Mouse (Mus musculus) stomach, embryonic 16.5 days (tissue): ENCODE results near the gene Rusc1. TPM values are rescaled to one million over a fixed set of nuclear protein-coding genes. Genes with fewer than 3 reads are reported as not detected.

Experiments used
- ATAC-seq: fragments of 200-750 bp; cut with Nextera tagmentation; 2 replicates; pipeline ENCODE4 v1.8.0; 2017; ENCODE audit warnings: moderate number of reproducible peaks, moderate TSS enrichment; ENCODE audit not compliant: insufficient read depth, low FRiP score
- H3K27ac ChIP-seq: fragments of 300-500 bp; sonication (generic); 2 replicates; pipeline ENCODE4 v1.5.1; 2014; ENCODE audit warnings: low read length
- H3K27me3 ChIP-seq: fragments of 300-500 bp; sonication (generic); 2 replicates; pipeline ENCODE4 v1.6.1; 2014; ENCODE audit warnings: low read length, control low read depth, mixed read lengths; ENCODE audit not compliant: control insufficient read depth, insufficient read depth
- H3K36me3 ChIP-seq: fragments of 300-500 bp; sonication (generic); 2 replicates; pipeline ENCODE4 v1.6.1; 2014; ENCODE audit warnings: low read length; ENCODE audit not compliant: control insufficient read depth, insufficient read depth
- H3K4me1 ChIP-seq: fragments of 300-500 bp; sonication (generic); 2 replicates; pipeline ENCODE4 v1.6.1; 2014; ENCODE audit warnings: low read length, control low read depth, mixed read lengths; ENCODE audit not compliant: control insufficient read depth, insufficient read depth
- H3K4me2 ChIP-seq: fragments of 300-500 bp; sonication (generic); 2 replicates; pipeline ENCODE4 v1.6.1; 2014; ENCODE audit warnings: low read depth, low read length, mixed read lengths
- H3K4me3 ChIP-seq: fragments of 300-500 bp; sonication (generic); replicated peaks from 2 replicates; pipeline ENCODE4 v1.5.1; 2014; ENCODE audit warnings: mild to moderate bottlenecking, low read length
- H3K9ac ChIP-seq: fragments of 300-500 bp; sonication (generic); 2 replicates; pipeline ENCODE4 v1.6.1; 2014; ENCODE audit warnings: low read length
- H3K9me3 ChIP-seq: fragments of 300-500 bp; sonication (generic); replicated peaks from 2 replicates; pipeline ENCODE4 v1.6.1; 2016; ENCODE audit warnings: low read length, control low read depth; ENCODE audit not compliant: control insufficient read depth
- WGBS: fragments of 180-500 bp; shearing (Covaris S2); extraction: QIAGEN DNeasy Blood & Tissue Kit; methylation state at CpG from one replicate; pipeline ENCODE4 v1.1.7; 2014; 5-methylcytosine and 5-hydroxymethylcytosine counted together
- polyA plus RNA-seq: library from polyadenylated mRNA; unstranded; fragments of >200 nt; fragmentation: Nextera tagmentation; extraction: Ambion mirVana; gene quantifications from 2 replicates; pipeline ENCODE4 v1.2.1, GENCODE M21; 2015

The Rusc1 gene
- polyA plus RNA-seq, 1 experiment from 2014 or later: 19.2 TPM

DNA sequence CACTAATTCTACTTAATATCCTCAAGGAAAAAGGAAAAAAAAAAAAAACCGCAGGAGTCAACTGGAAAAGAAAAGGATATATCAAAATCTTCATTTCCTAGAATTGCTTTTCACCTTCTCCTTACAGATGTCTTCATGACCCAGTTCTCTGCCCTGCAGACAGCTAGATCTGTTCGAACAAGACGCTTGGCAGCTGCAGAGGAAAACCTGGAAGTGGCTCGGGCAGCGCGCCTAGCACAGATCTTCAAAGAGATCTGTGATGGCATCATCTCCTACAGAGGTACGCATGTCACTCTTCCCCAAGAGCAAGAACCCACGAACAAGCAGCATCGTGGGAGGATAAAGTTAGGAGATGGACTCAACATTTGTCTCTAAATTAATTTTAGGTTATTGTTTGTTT lies 34.8 kb downstream of the Rusc1 start:
- no peak overlapping the region for H3K27ac ChIP-seq
- H3K36me3 ChIP-seq: peaks cover 24% of the 10 kb centered on the region
- H3K9me3 ChIP-seq: no peaks in the 10 kb centered on the region
- H3K4me1 ChIP-seq: no peaks in the 10 kb centered on the region
- no peak overlapping the region for H3K4me3 ChIP-seq
- no peak for ATAC-seq
- no peaks in the 10 kb centered on the region for H3K27me3 ChIP-seq
- WGBS: 91% methylated on average over 9 of the region's 9 CpGs
- no peak overlapping the region for H3K4me2 ChIP-seq
- no peak overlapping the region for H3K9ac ChIP-seq

DNA sequence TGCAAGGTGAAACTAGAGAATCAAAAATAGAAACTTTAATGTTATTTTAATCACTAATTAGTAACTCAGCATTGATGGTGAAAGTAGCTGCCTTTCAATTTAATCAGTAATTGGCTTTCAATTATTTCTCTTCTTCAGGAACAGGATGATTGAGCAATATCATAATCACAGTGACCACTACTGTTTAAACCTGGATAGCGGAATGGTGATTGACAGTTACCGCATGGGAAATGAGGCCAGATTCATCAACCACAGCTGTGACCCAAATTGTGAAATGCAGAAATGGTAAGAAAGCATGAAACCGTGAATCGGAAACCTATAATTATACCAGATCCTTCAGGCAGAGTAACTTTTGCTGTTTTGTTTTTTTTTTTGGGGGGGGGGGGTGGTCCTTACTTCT lies 49.8 kb downstream of the Rusc1 start:
- ATAC-seq: no peak
- 97% methylated on average over 4 of the region's 4 CpGs for WGBS

More for the DNA sequence above, 49.8 kb downstream of the Rusc1 start:
- Histone ChIP-seq H3K36me3 (peaks cover 24% of the 10 kb centered on the region), H3K4me1 (no peaks in the 10 kb centered on the region), H3K27ac (no peak overlapping the region), H3K4me2 (no peak overlapping the region), H3K4me3 (no peak overlapping the region), H3K9me3 (no peaks in the 10 kb centered on the region), H3K27me3 (no peaks in the 10 kb centered on the region), H3K9ac (no peak overlapping the region)

Other genes with a start within 250 kb of the Rusc1 start
- gene Msto1, start 179.3 kb downstream of the Rusc1 start, polyA plus RNA-seq: 35.3 and 37.6 TPM in 2 replicates
- gene Ash1l, start 142.7 kb downstream of the Rusc1 start, polyA plus RNA-seq: 16.9 and 19.3 TPM in 2 replicates
- 123 and 132 TPM in 2 replicates for gene Dap3, start 142.1 kb downstream of the Rusc1 start, polyA plus RNA-seq
- gene Gm43738, start 7.8 kb upstream of the Rusc1 start, polyA plus RNA-seq: not detected in 2 replicates
- 340 and 368 TPM in 2 replicates for gene Fdps, start 8.6 kb upstream of the Rusc1 start, polyA plus RNA-seq
- 14.3 and 22.0 TPM in 2 replicates for gene Pklr, start 42.8 kb upstream of the Rusc1 start, polyA plus RNA-seq
- 1.7 and 1.8 TPM in 2 replicates for gene Hcn3, start 66.9 kb upstream of the Rusc1 start, polyA plus RNA-seq
- 18.9 and 19.1 TPM in 2 replicates for gene Clk2, start 71.5 kb upstream of the Rusc1 start, polyA plus RNA-seq
- gene Scamp3, start 84.2 kb upstream of the Rusc1 start, polyA plus RNA-seq: 104 and 113 TPM in 2 replicates
- 22.0 and 23.9 TPM in 2 replicates for gene Fam189b, start 89.8 kb upstream of the Rusc1 start, polyA plus RNA-seq
- 55.4 and 63.9 TPM in 2 replicates for gene Gba, start 109.6 kb upstream of the Rusc1 start, polyA plus RNA-seq
- gene Thbs3, start 121.9 kb upstream of the Rusc1 start, polyA plus RNA-seq: 38.8 and 45.2 TPM in 2 replicates
- gene Mtx1, start 133.8 kb upstream of the Rusc1 start, polyA plus RNA-seq: 172 and 177 TPM in 2 replicates
- 112 and 164 TPM in 2 replicates for gene Muc1, start 135.7 kb upstream of the Rusc1 start, polyA plus RNA-seq
- 318 and 325 TPM in 2 replicates for gene Krtcap2, start 152.7 kb upstream of the Rusc1 start, polyA plus RNA-seq
- 4.4 and 4.8 TPM in 2 replicates for gene Trim46, start 153.0 kb upstream of the Rusc1 start, polyA plus RNA-seq
- gene Dpm3, start 166.0 kb upstream of the Rusc1 start, polyA plus RNA-seq: 119 and 131 TPM in 2 replicates
- gene Slc50a1, start 177.3 kb upstream of the Rusc1 start, polyA plus RNA-seq: 81.7 and 83.1 TPM in 2 replicates
- 41.5 and 44.7 TPM in 2 replicates for gene Efna1, start 187.8 kb upstream of the Rusc1 start, polyA plus RNA-seq
- gene Efna3, start 229.7 kb upstream of the Rusc1 start, polyA plus RNA-seq: 13.0 and 16.0 TPM in 2 replicates
- gene Efna4, start 244.7 kb upstream of the Rusc1 start, polyA plus RNA-seq: 15.0 and 15.5 TPM in 2 replicates